Mouse (Mus musculus): ENCODE measurements around the gene Gm9573. TPM values are rescaled to one million over a fixed set of nuclear protein-coding genes. Genes with fewer than 3 reads are reported as not detected.

Gene Gm9573
- total RNA-seq (2014; rRNA removed) = not detected in 2 replicates
- not detected in 2 replicates for polyA plus RNA-seq (2015; fragmentation: Nextera tagmentation; extraction: Ambion mirVana)

DNA sequence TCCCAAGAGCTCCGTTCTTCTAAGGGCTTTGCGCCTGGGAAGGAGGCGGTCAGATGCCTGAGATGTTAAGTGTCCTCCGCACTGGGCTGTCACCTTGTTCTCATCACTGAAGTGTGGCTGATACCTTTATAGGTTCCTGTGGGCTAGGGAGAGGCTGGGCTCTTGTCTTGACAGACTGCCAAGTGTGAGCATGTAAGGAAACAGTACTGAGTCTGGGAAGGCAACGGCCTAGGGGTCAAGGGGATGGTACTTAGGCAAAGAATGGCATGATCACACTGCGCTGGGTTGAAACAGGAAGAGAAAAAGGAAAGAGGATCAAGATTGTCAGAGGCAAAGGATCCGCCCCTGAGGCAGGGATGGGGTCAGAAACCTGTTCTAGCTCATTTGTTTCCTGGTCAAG, at the start of gene Gm9573:
Gene Gm9573, minus strand, starts transcription at position 101 of the 400 bp plus-strand sequence.
- Histone ChIP-seq H3K4me2 (ENCODE audit: low read depth, low read length) (no peak within 1 kb of the TSS), H3K27me3 (ENCODE audit: insufficient read depth, low read length) (no peaks in the 10 kb centered on the region), H3K27ac (no peak within 1 kb of the TSS), H3K36me3 (ENCODE audit: insufficient read depth, low read length) (no peaks in the 10 kb centered on the region), H3K4me3 (ENCODE audit: low read length) (no peak within 1 kb of the TSS), H3K4me1 (ENCODE audit: insufficient read depth, low read length) (no peaks in the 10 kb centered on the region), H3K9me3 (ENCODE audit: low read length) (no peaks in the 10 kb centered on the region), H3K9ac (replicated peaks; ENCODE audit: low read length) (no peak within 1 kb of the TSS)
- WGBS = 83% methylated on average over 7 of the region's 7 CpGs
- no peak for ATAC-seq
- DNase-seq (ENCODE audit: low spot score) = no peak
- TF ChIP-seq CTCF (IDR thresholded peaks at IDR 0.05; ENCODE audit: low read depth) = no peak

DNA sequence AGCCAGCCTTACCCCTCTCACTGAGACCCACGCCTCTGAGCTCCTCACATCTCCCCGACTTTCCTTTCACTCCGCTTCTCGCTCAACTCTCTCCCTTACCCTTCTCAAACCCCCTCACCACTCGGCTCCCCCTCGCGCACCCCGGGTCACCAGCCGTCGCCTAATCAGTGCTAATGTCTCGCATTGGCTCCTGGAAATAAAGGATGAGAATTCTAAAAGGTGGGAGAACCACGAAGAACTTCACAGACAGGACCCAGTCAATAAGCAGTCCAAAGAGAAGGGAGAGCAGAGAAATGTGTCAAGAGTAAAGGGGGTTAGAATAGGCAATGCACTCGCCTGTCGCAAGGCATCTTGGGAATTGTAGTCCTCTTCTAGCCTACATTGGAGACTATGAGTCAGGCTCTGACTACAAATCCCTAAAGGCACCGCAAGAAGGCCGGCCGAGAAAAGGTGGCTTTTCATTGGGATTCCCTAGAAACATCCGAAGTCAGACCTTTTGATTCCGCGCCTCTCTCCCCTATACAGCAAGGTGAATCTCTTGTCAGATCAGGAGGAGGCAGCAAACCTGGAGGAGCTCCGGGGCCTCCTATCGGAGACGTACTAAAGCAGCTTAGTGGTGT, 47.1 kb upstream of the Gm9573 start, which contains the start of gene Gtf2h4:
Gene Gtf2h4, minus strand, starts transcription at position 324 of the 620 bp plus-strand sequence.
- peak within 1 kb of the TSS; percentile 75 for H3K9ac ChIP-seq (replicated peaks; ENCODE audit: low read length)
- H3K27ac ChIP-seq = peak within 1 kb of the TSS; percentile 45; the same call in 1 of the 2 replicates
- peak within 1 kb of the TSS; percentile 90 for H3K4me2 ChIP-seq (ENCODE audit: low read depth, low read length)
- no peaks in the 10 kb centered on the region for H3K4me1 ChIP-seq (ENCODE audit: insufficient read depth, low read length)
- no peaks in the 10 kb centered on the region for H3K27me3 ChIP-seq (ENCODE audit: insufficient read depth, low read length)
- ATAC-seq = peak; percentile 98
- peak within 1 kb of the TSS; percentile 64 for H3K4me3 ChIP-seq (ENCODE audit: low read length)
- H3K9me3 ChIP-seq (ENCODE audit: low read length) = no peaks in the 10 kb centered on the region
- no peaks in the 10 kb centered on the region; the same call in 1 of the 2 replicates for H3K36me3 ChIP-seq (ENCODE audit: insufficient read depth, low read length)
- DNase-seq (ENCODE audit: low spot score) = peak; percentile 98
- TF ChIP-seq CTCF (IDR thresholded peaks at IDR 0.05; ENCODE audit: low read depth) = peak; percentile 41; the same call in 1 of the 2 replicates
- under 1% methylated on average over 23 of the region's 23 CpGs for WGBS

DNA sequence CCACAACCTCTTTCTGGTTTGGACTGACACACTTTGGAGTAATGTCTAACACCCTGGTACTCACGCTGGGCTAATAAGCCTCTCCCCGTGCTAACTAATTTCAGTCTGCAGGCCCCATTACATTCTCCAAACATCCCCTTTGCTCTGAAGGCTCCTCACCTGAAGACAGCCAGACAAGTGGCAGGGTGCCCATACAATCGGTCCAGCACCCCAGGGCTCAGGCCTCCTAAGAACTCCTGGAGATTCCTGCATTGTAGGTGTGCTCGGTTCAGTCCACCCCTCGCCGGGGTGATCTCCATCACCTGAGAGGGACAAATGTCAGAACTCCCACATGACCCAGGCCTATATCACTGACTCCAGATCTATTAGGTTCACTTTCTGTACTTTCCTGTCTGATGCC, 46.1 kb upstream of the Gm9573 start:
- Histone ChIP-seq H3K36me3 (ENCODE audit: insufficient read depth, low read length) (no peaks in the 10 kb centered on the region; the same call in 1 of the 2 replicates), H3K27me3 (ENCODE audit: insufficient read depth, low read length) (no peaks in the 10 kb centered on the region), H3K4me2 (ENCODE audit: low read depth, low read length) (no peak overlapping the region), H3K4me3 (ENCODE audit: low read length) (no peak overlapping the region), H3K4me1 (ENCODE audit: insufficient read depth, low read length) (no peaks in the 10 kb centered on the region), H3K9me3 (ENCODE audit: low read length) (no peaks in the 10 kb centered on the region), H3K9ac (replicated peaks; ENCODE audit: low read length) (no peak overlapping the region), H3K27ac (no peak overlapping the region)
- DNase-seq (ENCODE audit: low spot score) = no peak
- ATAC-seq = no peak
- 85% methylated on average over 6 of the region's 6 CpGs for WGBS
- no peak for TF ChIP-seq CTCF (IDR thresholded peaks at IDR 0.05; ENCODE audit: low read depth)

DNA sequence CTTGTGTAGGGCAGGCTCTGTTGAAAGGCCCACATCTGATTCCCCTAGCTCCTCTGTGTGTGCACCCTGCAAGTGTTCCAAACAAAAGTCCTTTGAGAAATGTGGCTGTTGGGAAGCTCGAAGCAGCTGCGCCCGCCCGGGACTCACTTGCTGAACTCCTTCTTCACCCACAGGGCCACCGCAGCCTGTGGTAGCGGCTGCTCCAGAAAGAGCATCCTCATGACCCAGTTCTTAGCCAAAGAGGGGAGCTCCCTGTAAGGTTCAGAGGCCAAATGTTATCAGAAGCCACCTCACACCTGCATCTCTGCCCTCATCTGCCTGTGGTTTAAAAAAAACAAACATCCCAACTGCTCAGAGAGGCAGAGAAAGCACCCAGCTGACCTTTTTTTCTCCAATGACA, 45.4 kb upstream of the Gm9573 start:
- H3K9me3 ChIP-seq (ENCODE audit: low read length) = no peaks in the 10 kb centered on the region
- no peaks in the 10 kb centered on the region for H3K27me3 ChIP-seq (ENCODE audit: insufficient read depth, low read length)
- H3K27ac ChIP-seq = no peak overlapping the region
- no peak overlapping the region for H3K4me2 ChIP-seq (ENCODE audit: low read depth, low read length)
- TF ChIP-seq CTCF (IDR thresholded peaks at IDR 0.05; ENCODE audit: low read depth) = no peak
- DNase-seq (ENCODE audit: low spot score) (no peak), ATAC-seq (no peak)
- no peaks in the 10 kb centered on the region for H3K4me1 ChIP-seq (ENCODE audit: insufficient read depth, low read length)
- no peak overlapping the region for H3K9ac ChIP-seq (replicated peaks; ENCODE audit: low read length)
- no peaks in the 10 kb centered on the region; the same call in 1 of the 2 replicates for H3K36me3 ChIP-seq (ENCODE audit: insufficient read depth, low read length)
- H3K4me3 ChIP-seq (ENCODE audit: low read length) = no peak overlapping the region
- 86% methylated on average over 6 of the region's 6 CpGs for WGBS

DNA sequence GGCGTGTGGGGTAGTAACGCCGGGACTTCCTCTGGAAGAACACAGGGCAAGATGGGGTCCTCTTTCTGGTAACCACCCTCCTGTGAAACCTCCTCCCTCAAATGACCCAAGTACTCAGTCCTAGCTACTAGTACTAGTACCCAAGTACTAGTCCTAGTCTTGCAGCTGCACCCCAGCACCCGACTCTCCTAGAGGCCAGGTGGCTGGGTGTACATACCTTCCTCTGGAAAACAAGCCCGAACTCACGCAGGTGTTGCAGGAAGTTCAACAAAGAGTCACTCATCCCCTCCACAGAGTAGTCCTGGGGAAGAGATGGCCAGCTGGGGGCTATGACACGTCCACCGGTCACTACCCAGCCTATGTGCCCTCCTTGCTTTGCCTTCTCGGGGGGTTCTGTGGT, 43.3 kb upstream of the Gm9573 start:
- Histone ChIP-seq H3K27ac (no peak overlapping the region), H3K27me3 (ENCODE audit: insufficient read depth, low read length) (no peaks in the 10 kb centered on the region), H3K9ac (replicated peaks; ENCODE audit: low read length) (no peak overlapping the region), H3K36me3 (ENCODE audit: insufficient read depth, low read length) (no peaks in the 10 kb centered on the region; the same call in 1 of the 2 replicates), H3K9me3 (ENCODE audit: low read length) (no peaks in the 10 kb centered on the region), H3K4me2 (ENCODE audit: low read depth, low read length) (no peak overlapping the region), H3K4me3 (ENCODE audit: low read length) (no peak overlapping the region), H3K4me1 (ENCODE audit: insufficient read depth, low read length) (no peaks in the 10 kb centered on the region)
- 92% methylated on average over 9 of the region's 9 CpGs for WGBS
- ATAC-seq (no peak), DNase-seq (ENCODE audit: low spot score) (no peak)
- no peak for TF ChIP-seq CTCF (IDR thresholded peaks at IDR 0.05; ENCODE audit: low read depth)

DNA sequence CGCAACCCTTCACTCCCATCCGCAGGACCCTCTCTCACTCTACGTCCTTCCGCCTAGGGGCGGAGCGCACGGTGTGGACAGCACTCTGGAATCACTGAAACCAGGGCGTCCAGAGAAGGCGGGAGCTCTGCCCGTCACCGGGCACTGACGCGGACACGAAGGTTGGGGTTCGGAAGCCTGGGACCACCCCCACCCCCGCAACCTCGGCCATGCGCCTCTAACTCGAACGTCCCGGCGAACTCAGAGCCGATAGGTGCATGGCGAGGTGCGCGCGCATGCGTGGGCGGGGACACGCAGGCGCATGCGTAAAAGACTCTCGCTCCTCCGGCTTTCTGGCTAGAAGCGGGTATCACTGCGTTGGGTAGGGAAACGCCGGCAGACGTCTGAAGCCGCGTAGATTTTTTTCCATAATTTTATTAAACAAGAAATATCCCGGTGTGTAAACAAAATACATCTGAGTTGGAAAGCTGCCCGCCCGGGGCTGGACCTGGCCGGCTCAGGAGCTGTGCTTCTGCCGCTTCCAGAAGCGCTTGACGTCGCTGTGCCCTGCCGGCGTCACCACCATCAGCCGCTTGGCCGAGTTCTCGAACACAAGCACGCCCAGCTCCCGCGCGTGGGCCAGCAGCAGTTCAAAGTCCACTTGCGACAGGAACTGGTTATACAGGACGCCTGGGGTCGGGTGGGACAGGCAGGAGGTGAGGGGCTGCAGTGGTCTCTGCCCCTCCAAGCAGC, 41.1 kb upstream of the Gm9573 start, which contains the start of gene Vars2:
Gene Vars2, minus strand, starts transcription at position 259 of the 732 bp plus-strand sequence.
- ATAC-seq = peak; percentile 94
- WGBS = under 1% methylated on average over 61 of the region's 61 CpGs
- TF ChIP-seq CTCF (IDR thresholded peaks at IDR 0.05; ENCODE audit: low read depth) = peak; percentile 36; the same call in 1 of the 2 replicates

More for the DNA sequence above, 41.1 kb upstream of the Gm9573 start, which contains the start of gene Vars2:
- Histone ChIP-seq H3K4me1 (ENCODE audit: insufficient read depth, low read length) (no peaks in the 10 kb centered on the region), H3K4me2 (ENCODE audit: low read depth, low read length) (peak within 1 kb of the TSS; percentile 99), H3K27me3 (ENCODE audit: insufficient read depth, low read length) (no peaks in the 10 kb centered on the region), H3K4me3 (ENCODE audit: low read length) (peak within 1 kb of the TSS; percentile 58), H3K27ac (peak within 1 kb of the TSS; percentile 88), H3K9me3 (ENCODE audit: low read length) (no peaks in the 10 kb centered on the region), H3K9ac (replicated peaks; ENCODE audit: low read length) (peak within 1 kb of the TSS; percentile 72), H3K36me3 (ENCODE audit: insufficient read depth, low read length) (peaks cover 6% of the 10 kb centered on the region)
- peak; percentile 98 for DNase-seq (ENCODE audit: low spot score)

All from hindbrain, postnatal 0 days (tissue).